Mouse (Mus musculus) neural tube, embryonic 11.5 days (tissue): Measurements from ENCODE around the gene Ctnna3. TPM values are rescaled to one million over a fixed set of nuclear protein-coding genes. Genes with fewer than 3 reads are reported as not detected.
"Not testable (repeated sequence)": the region's sequence is repeated elsewhere in the genome, so short reads cannot be mapped to it uniquely, and the experiment has no call there.

Experiments
- ATAC-seq: fragments of 200-750 bp; cut with Nextera tagmentation; 2 replicates; pipeline ENCODE4 v1.8.0; 2017; ENCODE audit warnings: moderate number of reproducible peaks, mild to moderate bottlenecking, moderate TSS enrichment, moderate library complexity; ENCODE audit not compliant: insufficient read depth, low FRiP score, low TSS enrichment
- DNase-seq: peaks from one replicate; pipeline ENCODE4 v3.0.0-alpha.2; 2015; ENCODE audit warnings: low spot score
- H3K27ac ChIP-seq: fragments of 300-500 bp; sonication (generic); 2 replicates; pipeline ENCODE4 v1.5.1; 2014; ENCODE audit warnings: low read depth, mild to moderate bottlenecking, low read length
- H3K27me3 ChIP-seq: fragments of 300-500 bp; sonication (generic); 2 replicates; pipeline ENCODE4 v1.6.1; 2014; ENCODE audit warnings: mild to moderate bottlenecking, low read length, mixed read lengths; ENCODE audit not compliant: control insufficient read depth, insufficient read depth
- H3K36me3 ChIP-seq: fragments of 300-500 bp; sonication (generic); 2 replicates; pipeline ENCODE4 v1.6.1; 2014; ENCODE audit warnings: mild to moderate bottlenecking, low read length, moderate library complexity, mixed read lengths; ENCODE audit not compliant: control insufficient read depth, insufficient read depth
- H3K4me1 ChIP-seq: fragments of 300-500 bp; sonication (generic); 2 replicates; pipeline ENCODE4 v1.6.1; 2014; ENCODE audit warnings: low read length, mixed read lengths; ENCODE audit not compliant: control insufficient read depth, insufficient read depth
- H3K4me2 ChIP-seq: fragments of 300-500 bp; sonication (generic); 2 replicates; pipeline ENCODE4 v1.6.1; 2014; ENCODE audit warnings: low read depth, mild to moderate bottlenecking, moderate library complexity
- H3K4me3 ChIP-seq: fragments of 300-500 bp; sonication (generic); 2 replicates; pipeline ENCODE4 v1.5.1; 2014; ENCODE audit warnings: low read depth, low read length
- H3K9ac ChIP-seq: fragments of 300-500 bp; sonication (generic); 2 replicates; pipeline ENCODE4 v1.6.1; 2014; ENCODE audit warnings: mild to moderate bottlenecking, low read length
- H3K9me3 ChIP-seq: fragments of 300-500 bp; sonication (generic); 2 replicates; pipeline ENCODE4 v1.6.1; 2016; ENCODE audit warnings: low read length; ENCODE audit not compliant: control insufficient read depth
- WGBS: fragments of 180-500 bp; shearing (Covaris S2); extraction: QIAGEN DNeasy Blood & Tissue Kit; methylation state at CpG from one replicate; pipeline ENCODE4 v1.1.7; 2014; 5-methylcytosine and 5-hydroxymethylcytosine counted together
- polyA plus RNA-seq: library from polyadenylated mRNA; unstranded; fragments of >200 nt; fragmentation: Nextera tagmentation; extraction: Ambion mirVana; gene quantifications from 2 replicates; pipeline ENCODE4 v1.2.1, GENCODE M21; 2014

Gene Ctnna3
- polyA plus RNA-seq, 1 experiment from 2014 or later, result 0.33 TPM

GRCm38 (mm10) chr10:63431221-63431736, 1.4 kb downstream of the Ctnna3 start:
- no peak overlapping the region for H3K4me3 ChIP-seq
- ATAC-seq (no peak), DNase-seq (no peak)
- H3K27ac ChIP-seq, result no peak overlapping the region
- no peaks in the 10 kb centered on the region for H3K9me3 ChIP-seq
- H3K9ac ChIP-seq, result no peak overlapping the region
- H3K27me3 ChIP-seq, result no peaks in the 10 kb centered on the region
- no peaks in the 10 kb centered on the region for H3K36me3 ChIP-seq
- no peaks in the 10 kb centered on the region for H3K4me1 ChIP-seq
- H3K4me2 ChIP-seq, result no peak overlapping the region
- 89% methylated on average over 7 of the region's 7 CpGs for WGBS

- no peak overlapping the region for H3K4me2 ChIP-seq
- WGBS, result 91% methylated on average over 8 of the region's 8 CpGs
- no peak overlapping the region for H3K4me3 ChIP-seq
- no peaks in the 10 kb centered on the region for H3K9me3 ChIP-seq
- H3K27ac ChIP-seq, result no peak overlapping the region
- no peak for ATAC-seq
- no peak overlapping the region for H3K9ac ChIP-seq
- no peaks in the 10 kb centered on the region for H3K36me3 ChIP-seq
- H3K4me1 ChIP-seq, result no peaks in the 10 kb centered on the region
- no peaks in the 10 kb centered on the region for H3K27me3 ChIP-seq
- no peak for DNase-seq
Measured at GRCm38 (mm10) chr10:63432099-63432498, 2.2 kb downstream of the Ctnna3 start.

GRCm38 (mm10) chr10:63432887-63433286, 3.0 kb downstream of the Ctnna3 start:
- DNase-seq, result no peak
- H3K9me3 ChIP-seq, result no peaks in the 10 kb centered on the region
- no peak overlapping the region for H3K9ac ChIP-seq
- H3K4me3 ChIP-seq, result no peak overlapping the region
- 88% methylated on average over 2 of the region's 2 CpGs for WGBS
- H3K27me3 ChIP-seq, result no peaks in the 10 kb centered on the region
- no peaks in the 10 kb centered on the region for H3K4me1 ChIP-seq
- no peaks in the 10 kb centered on the region for H3K36me3 ChIP-seq
- H3K4me2 ChIP-seq, result no peak overlapping the region
- H3K27ac ChIP-seq, result no peak overlapping the region
- no peak for ATAC-seq

- Histone ChIP-seq H3K27ac (no peak overlapping the region), H3K36me3 (no peaks in the 10 kb centered on the region), H3K4me2 (no peak overlapping the region), H3K4me3 (no peak overlapping the region), H3K9ac (no peak overlapping the region), H3K9me3 (no peaks in the 10 kb centered on the region), H3K27me3 (no peaks in the 10 kb centered on the region), H3K4me1 (no peaks in the 10 kb centered on the region)
- no peak for ATAC-seq
- no peak for DNase-seq
Measured at GRCm38 (mm10) chr10:63438736-63439262, 8.9 kb downstream of the Ctnna3 start.

- DNase-seq, result no peak
- 75% methylated on average over 7 of the region's 7 CpGs for WGBS
- no peaks in the 10 kb centered on the region for H3K4me1 ChIP-seq
- H3K27ac ChIP-seq, result no peak overlapping the region
- ATAC-seq, result no peak
- H3K4me2 ChIP-seq, result no peak overlapping the region
- no peaks in the 10 kb centered on the region for H3K9me3 ChIP-seq
- no peak overlapping the region for H3K9ac ChIP-seq
- no peaks in the 10 kb centered on the region for H3K27me3 ChIP-seq
- no peaks in the 10 kb centered on the region for H3K36me3 ChIP-seq
- no peak overlapping the region for H3K4me3 ChIP-seq
Measured at GRCm38 (mm10) chr10:63439694-63440228, 9.9 kb downstream of the Ctnna3 start.

GRCm38 (mm10) chr10:63444602-63445387, 14.9 kb downstream of the Ctnna3 start:
- not testable (repeated sequence) for H3K4me3 ChIP-seq, H3K4me1 ChIP-seq, H3K27me3 ChIP-seq, DNase-seq, H3K9ac ChIP-seq, H3K9me3 ChIP-seq, H3K4me2 ChIP-seq, H3K27ac ChIP-seq, ATAC-seq, H3K36me3 ChIP-seq
- WGBS, result 87% methylated on average over 13 of the region's 13 CpGs

- Histone ChIP-seq H3K4me1 (0 out of 2 replicates have a peak, but pooled peaks cover 5% of the 10 kb centered on the region), H3K36me3 (no peaks in the 10 kb centered on the region), H3K9me3 (no peaks in the 10 kb centered on the region), H3K27me3 (no peaks in the 10 kb centered on the region), H3K4me2 (no peak overlapping the region), H3K27ac (no peak overlapping the region), H3K9ac (no peak overlapping the region), H3K4me3 (no peak overlapping the region)
- DNase-seq (no peak), ATAC-seq (no peak)
- 92% methylated on average over 4 of the region's 4 CpGs for WGBS
Measured at GRCm38 (mm10) chr10:63453926-63454325, 24.0 kb downstream of the Ctnna3 start.

- Histone ChIP-seq H3K9me3 (no peaks in the 10 kb centered on the region), H3K4me2 (no peak overlapping the region), H3K27ac (0 out of 2 replicates have a peak overlapping the region, but pooled peaks have one; percentile 39), H3K9ac (no peak overlapping the region), H3K4me3 (no peak overlapping the region), H3K4me1 (0 out of 2 replicates have a peak, but pooled peaks cover 5% of the 10 kb centered on the region), H3K27me3 (no peaks in the 10 kb centered on the region), H3K36me3 (no peaks in the 10 kb centered on the region)
- peak; percentile 34 for DNase-seq
- ATAC-seq, result peak; percentile 85
- 42% methylated on average over 8 of the region's 8 CpGs for WGBS
Measured at GRCm38 (mm10) chr10:63455110-63455878, 25.4 kb downstream of the Ctnna3 start.
